Mouse (Mus musculus) hindbrain, embryonic 12.5 days (tissue): Measurements from ENCODE around the gene Atp6v1fnb. TPM values are rescaled to one million over a fixed set of nuclear protein-coding genes. Genes with fewer than 3 reads are reported as not detected.

Experiments
- ATAC-seq: fragments of 200-750 bp; cut with Nextera tagmentation; 2 replicates; pipeline ENCODE4 v1.8.0; 2017; ENCODE audit warnings: moderate TSS enrichment; ENCODE audit not compliant: low FRiP score
- H3K27ac ChIP-seq: fragments of 300-500 bp; sonication (generic); 2 replicates; pipeline ENCODE4 v1.5.1; 2016; ENCODE audit warnings: mild to moderate bottlenecking
- H3K27me3 ChIP-seq: fragments of 300-500 bp; sonication (generic); 2 replicates; pipeline ENCODE4 v1.6.1; 2016; ENCODE audit warnings: mild to moderate bottlenecking
- H3K36me3 ChIP-seq: fragments of 300-500 bp; sonication (generic); 2 replicates; pipeline ENCODE4 v1.6.1; 2016; ENCODE audit warnings: mild to moderate bottlenecking
- H3K4me1 ChIP-seq: fragments of 300-500 bp; sonication (generic); 2 replicates; pipeline ENCODE4 v1.6.1; 2016
- H3K4me2 ChIP-seq: fragments of 300-500 bp; sonication (generic); replicated peaks from 2 replicates; pipeline ENCODE4 v1.6.1; 2016; ENCODE audit warnings: mild to moderate bottlenecking
- H3K4me3 ChIP-seq: fragments of 300-500 bp; sonication (generic); 2 replicates; pipeline ENCODE4 v1.5.1; 2016; ENCODE audit warnings: mild to moderate bottlenecking
- H3K9ac ChIP-seq: fragments of 300-500 bp; sonication (generic); 2 replicates; pipeline ENCODE4 v1.6.1; 2016; ENCODE audit warnings: mild to moderate bottlenecking, moderate library complexity
- H3K9me3 ChIP-seq: fragments of 300-500 bp; sonication (generic); replicated peaks from 2 replicates; pipeline ENCODE4 v1.6.1; 2016; ENCODE audit warnings: mild to moderate bottlenecking
- WGBS: fragments of 180-500 bp; shearing (Covaris S2); methylation state at CpG from one replicate; pipeline ENCODE4 v1.1.7; 2016; 5-methylcytosine and 5-hydroxymethylcytosine counted together
- polyA plus RNA-seq: library from polyadenylated mRNA; unstranded; fragments of >200 nt; fragmentation: Nextera tagmentation; extraction: Ambion mirVana; gene quantifications from 2 replicates; pipeline ENCODE4 v1.2.1, GENCODE M21; 2016

Gene Atp6v1fnb
- polyA plus RNA-seq, 1 experiment from 2014 or later = not detected

- Histone ChIP-seq H3K4me2 (peak overlapping the region; percentile 65), H3K9me3 (no peaks in the 10 kb centered on the region), H3K9ac (peak overlapping the region; percentile 62; the same call in 1 of the 2 replicates), H3K27me3 (peaks cover 54% of the 10 kb centered on the region), H3K27ac (no peak overlapping the region), H3K36me3 (no peaks in the 10 kb centered on the region), H3K4me3 (peak overlapping the region; percentile 49), H3K4me1 (peaks cover 9% of the 10 kb centered on the region)
- WGBS = 27% methylated on average over 8 of the region's 8 CpGs
- 0 out of 2 replicates have a peak, but pooled peaks have one; percentile 27 for ATAC-seq
These were observed 35.6 kb downstream of the Atp6v1fnb start for GRCm38 (mm10) chr6:29506834-29507233.

- Histone ChIP-seq H3K4me1 (peaks cover 9% of the 10 kb centered on the region), H3K9ac (peak within 1 kb of the TSS; percentile 62), H3K36me3 (no peaks in the 10 kb centered on the region), H3K9me3 (no peaks in the 10 kb centered on the region), H3K27me3 (peaks cover 58% of the 10 kb centered on the region), H3K4me3 (peak within 1 kb of the TSS; percentile 49), H3K27ac (no peak within 1 kb of the TSS), H3K4me2 (peak within 1 kb of the TSS; percentile 65)
- peak; percentile 69 for ATAC-seq
- under 1% methylated on average over 44 of the region's 47 CpGs for WGBS
These were observed 36.4 kb downstream of the Atp6v1fnb start, which contains the start of gene Kcp for GRCm38 (mm10) chr6:29507447-29508309. Kcp (minus strand) TSS chr6:29507952.

- no peaks in the 10 kb centered on the region for H3K36me3 ChIP-seq
- H3K9me3 ChIP-seq = no peaks in the 10 kb centered on the region
- no peak overlapping the region for H3K27ac ChIP-seq
- ATAC-seq = no peak
- H3K4me1 ChIP-seq = peaks cover 14% of the 10 kb centered on the region
- H3K9ac ChIP-seq = no peak overlapping the region
- H3K4me2 ChIP-seq = no peak overlapping the region
- H3K27me3 ChIP-seq = peaks cover 58% of the 10 kb centered on the region
- no peak overlapping the region for H3K4me3 ChIP-seq
- WGBS = 52% methylated on average over 2 of the region's 2 CpGs
These were observed 37.8 kb downstream of the Atp6v1fnb start for GRCm38 (mm10) chr6:29509086-29509485.

- no peaks in the 10 kb centered on the region for H3K36me3 ChIP-seq
- H3K4me2 ChIP-seq = peak overlapping the region; percentile 47
- H3K4me3 ChIP-seq = 0 out of 2 replicates have a peak overlapping the region, but pooled peaks have one; percentile 9
- peak overlapping the region; percentile 25; the same call in 1 of the 2 replicates for H3K9ac ChIP-seq
- H3K27ac ChIP-seq = no peak overlapping the region
- 1% methylated on average over 11 of the region's 11 CpGs for WGBS
- peak; percentile 55 for ATAC-seq
- no peaks in the 10 kb centered on the region for H3K9me3 ChIP-seq
- H3K4me1 ChIP-seq = peaks cover 5% of the 10 kb centered on the region
- H3K27me3 ChIP-seq = peaks cover 33% of the 10 kb centered on the region
These were observed 42.0 kb downstream of the Atp6v1fnb start for GRCm38 (mm10) chr6:29513284-29513683.

- H3K27ac ChIP-seq = no peak overlapping the region
- 8% methylated on average over 5 of the region's 5 CpGs for WGBS
These were observed 45.9 kb downstream of the Atp6v1fnb start for GRCm38 (mm10) chr6:29517139-29517538.

GRCm38 (mm10) chr6:29522626-29523300, 51.5 kb downstream of the Atp6v1fnb start:
- peaks cover 4% of the 10 kb centered on the region; the same call in 1 of the 2 replicates for H3K9me3 ChIP-seq
- H3K27me3 ChIP-seq = peaks cover 31% of the 10 kb centered on the region
- H3K4me3 ChIP-seq = no peak overlapping the region
- peaks cover 15% of the 10 kb centered on the region for H3K4me1 ChIP-seq
- no peak overlapping the region for H3K27ac ChIP-seq
- no peak overlapping the region for H3K4me2 ChIP-seq
- H3K36me3 ChIP-seq = no peaks in the 10 kb centered on the region
- 68% methylated on average over 6 of the region's 6 CpGs for WGBS
- no peak for ATAC-seq
- H3K9ac ChIP-seq = no peak overlapping the region

More at GRCm38 (mm10) chr6:29517139-29517538, 45.9 kb downstream of the Atp6v1fnb start:
- Histone ChIP-seq H3K27me3 (peaks cover 13% of the 10 kb centered on the region; the same call in 1 of the 2 replicates), H3K4me2 (no peak overlapping the region), H3K9me3 (no peaks in the 10 kb centered on the region), H3K9ac (no peak overlapping the region), H3K36me3 (no peaks in the 10 kb centered on the region), H3K4me3 (no peak overlapping the region), H3K4me1 (peaks cover 5% of the 10 kb centered on the region)
- ATAC-seq = peak; percentile 49; the same call in 1 of the 2 replicates

Other genes with a start within 250 kb of the Atp6v1fnb start
- 31.8 and 32.1 TPM in 2 replicates for gene Hilpda, start 198.9 kb upstream of the Atp6v1fnb start, polyA plus RNA-seq
- gene Fam71f2, start 191.8 kb upstream of the Atp6v1fnb start, polyA plus RNA-seq = 0.65 and 0.72 TPM in 2 replicates
- 0.27 TPM in 1 of 2 replicates, not detected in the other for gene Fam71f1, start 152.3 kb upstream of the Atp6v1fnb start, polyA plus RNA-seq
- gene Calu, start 123.4 kb upstream of the Atp6v1fnb start, polyA plus RNA-seq = 261 and 265 TPM in 2 replicates
- 0.25 and 0.38 TPM in 2 replicates for gene Opn1sw, start 83.0 kb upstream of the Atp6v1fnb start, polyA plus RNA-seq
- 35.6 and 36.0 TPM in 2 replicates for gene Ccdc136, start 75.1 kb upstream of the Atp6v1fnb start, polyA plus RNA-seq
- 11.8 and 14.5 TPM in 2 replicates for gene Flnc, start 38.2 kb upstream of the Atp6v1fnb start, polyA plus RNA-seq
- 215 and 230 TPM in 2 replicates for gene Atp6v1f, start 3.7 kb upstream of the Atp6v1fnb start, polyA plus RNA-seq
- gene Kcp, start 36.5 kb downstream of the Atp6v1fnb start, polyA plus RNA-seq = 22.0 and 24.7 TPM in 2 replicates
- gene Irf5, start 55.2 kb downstream of the Atp6v1fnb start, polyA plus RNA-seq = 2.9 and 3.2 TPM in 2 replicates
- gene Tnpo3, start 138.4 kb downstream of the Atp6v1fnb start, polyA plus RNA-seq = 107 TPM in 2 replicates
- 8.2 and 9.2 TPM in 2 replicates for gene Tspan33, start 222.8 kb downstream of the Atp6v1fnb start, polyA plus RNA-seq